Mouse (Mus musculus): Measurements from ENCODE around the gene Znrf4.
A peak's percentile ranks its signal among the peaks of the same experiment; 100 is the strongest.
"Not testable (repeated sequence)": the region's sequence is repeated elsewhere in the genome, so short reads cannot be mapped to it uniquely, and the experiment has no call there.

Gene Znrf4

GRCm38 (mm10) chr17:56536192-56536591 is 24.0 kb upstream of the Znrf4 start:
- DNase-seq (ENCODE audit: low spot score in 2 of 2): no peak

- no peak for DNase-seq (ENCODE audit: low spot score in 2 of 2)
These were observed 12.7 kb upstream of the Znrf4 start for GRCm38 (mm10) chr17:56524943-56525342.

GRCm38 (mm10) chr17:56522744-56523143 is 10.5 kb upstream of the Znrf4 start:
- DNase-seq (ENCODE audit: low spot score in 2 of 2): no peak

- no peak for DNase-seq (ENCODE audit: low spot score in 2 of 2)
These were observed 3.6 kb upstream of the Znrf4 start for GRCm38 (mm10) chr17:56515690-56516410.

- DNase-seq (ENCODE audit: low spot score in 2 of 2): no peak
These were observed 2.7 kb upstream of the Znrf4 start for GRCm38 (mm10) chr17:56514916-56515315.

GRCm38 (mm10) chr17:56514330-56514729 is 2.1 kb upstream of the Znrf4 start:
- DNase-seq (ENCODE audit: low spot score in 2 of 2): no peak

- DNase-seq (ENCODE audit: low spot score in 2 of 2): no peak
These were observed 532 bp downstream of the Znrf4 start for GRCm38 (mm10) chr17:56511707-56512090.

GRCm38 (mm10) chr17:56510970-56511706 is 1.1 kb downstream of the Znrf4 start:
- DNase-seq (ENCODE audit: low spot score in 2 of 2): no peak

GRCm38 (mm10) chr17:56510473-56510969 is 1.7 kb downstream of the Znrf4 start:
- DNase-seq (ENCODE audit: low spot score in 2 of 2): no peak

GRCm38 (mm10) chr17:56509707-56510472 is 2.3 kb downstream of the Znrf4 start:
- DNase-seq (ENCODE audit: low spot score in 2 of 2): no peak

- DNase-seq (ENCODE audit: low spot score in 2 of 2): no peak
These were observed 3.1 kb downstream of the Znrf4 start for GRCm38 (mm10) chr17:56509021-56509640.

GRCm38 (mm10) chr17:56507161-56508068 is 4.8 kb downstream of the Znrf4 start:
- peak; percentile 64 to 87 for DNase-seq (ENCODE audit: low spot score in 2 of 2)

- no peak for DNase-seq (ENCODE audit: low spot score in 2 of 2)
These were observed 5.7 kb downstream of the Znrf4 start for GRCm38 (mm10) chr17:56506417-56507065.

- no peak for DNase-seq (ENCODE audit: low spot score in 2 of 2)
These were observed 6.8 kb downstream of the Znrf4 start for GRCm38 (mm10) chr17:56505401-56505800.

GRCm38 (mm10) chr17:56502526-56502925 is 9.7 kb downstream of the Znrf4 start:
- DNase-seq (ENCODE audit: low spot score in 2 of 2): peak in 1 of 2 experiments; percentile 32

GRCm38 (mm10) chr17:56501635-56502400 is 10.4 kb downstream of the Znrf4 start:
- DNase-seq (ENCODE audit: low spot score in 2 of 2): not testable (repeated sequence)

- DNase-seq (ENCODE audit: low spot score in 2 of 2): no peak
These were observed 13.0 kb downstream of the Znrf4 start for GRCm38 (mm10) chr17:56499229-56499628.

- no peak for DNase-seq (ENCODE audit: low spot score in 2 of 2)
These were observed 17.8 kb downstream of the Znrf4 start for GRCm38 (mm10) chr17:56494480-56494879.

- DNase-seq (ENCODE audit: low spot score in 2 of 2): no peak
These were observed 18.4 kb downstream of the Znrf4 start for GRCm38 (mm10) chr17:56493841-56494240.
